Mouse (Mus musculus): ENCODE measurements around the gene P2rx7.

DNA sequence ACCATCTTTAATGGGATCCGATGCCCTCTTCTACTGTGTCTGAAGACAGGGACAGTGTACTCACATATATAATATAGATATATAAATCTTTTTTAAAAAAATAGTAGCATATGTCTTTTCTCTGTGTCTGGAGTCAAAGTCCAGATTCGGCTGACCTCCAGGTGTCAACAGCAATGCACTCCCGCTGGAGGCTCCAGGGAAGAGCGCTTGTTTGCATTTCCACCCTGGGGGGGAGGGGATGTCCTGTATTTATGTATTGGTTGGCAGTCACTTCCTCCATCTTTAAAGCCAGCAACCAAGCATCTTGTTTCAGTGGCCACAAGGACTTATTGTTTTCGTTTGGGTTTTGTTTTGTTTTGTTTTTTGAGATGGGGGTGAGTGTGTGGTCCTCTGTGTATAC lies 21.3 kb downstream of the P2rx7 start:
- TF ChIP-seq EP300 (IDR thresholded peaks at IDR 0.05; ENCODE audit: insufficient read depth, low read depth, low read length) (no peak), CTCF (IDR thresholded peaks at IDR 0.05) (no peak), POLR2A (IDR thresholded peaks at IDR 0.05; ENCODE audit: insufficient read depth, low read depth, low read length) (no peak)

Measured in heart, adult 2 months (tissue).